Mouse (Mus musculus): ENCODE measurements around the gene Myl3.

Myl3 gene

DNA sequence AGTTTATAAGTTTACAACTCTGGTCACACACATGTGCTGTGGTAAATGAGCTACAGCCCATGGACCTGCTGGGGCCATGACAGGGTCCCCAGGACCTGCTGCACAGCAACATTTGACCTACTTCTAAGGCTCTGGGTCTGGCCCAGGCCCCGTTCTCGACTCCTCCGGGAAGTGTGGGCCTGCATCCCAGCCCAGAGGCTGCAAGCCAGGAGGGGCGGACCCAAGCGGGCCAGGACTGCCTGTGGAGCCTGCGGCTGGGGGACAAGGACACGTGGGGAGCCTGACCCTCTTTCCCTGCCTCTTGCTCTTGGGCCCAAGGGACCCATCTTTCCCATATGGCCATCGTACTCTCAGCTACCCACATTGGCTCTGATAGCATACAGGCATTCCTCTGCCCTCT lies 16.9 kb downstream of the Myl3 start:
- DNase-seq (ENCODE audit: extremely low read depth, insufficient read length, low spot score) = peak; percentile 34

DNA sequence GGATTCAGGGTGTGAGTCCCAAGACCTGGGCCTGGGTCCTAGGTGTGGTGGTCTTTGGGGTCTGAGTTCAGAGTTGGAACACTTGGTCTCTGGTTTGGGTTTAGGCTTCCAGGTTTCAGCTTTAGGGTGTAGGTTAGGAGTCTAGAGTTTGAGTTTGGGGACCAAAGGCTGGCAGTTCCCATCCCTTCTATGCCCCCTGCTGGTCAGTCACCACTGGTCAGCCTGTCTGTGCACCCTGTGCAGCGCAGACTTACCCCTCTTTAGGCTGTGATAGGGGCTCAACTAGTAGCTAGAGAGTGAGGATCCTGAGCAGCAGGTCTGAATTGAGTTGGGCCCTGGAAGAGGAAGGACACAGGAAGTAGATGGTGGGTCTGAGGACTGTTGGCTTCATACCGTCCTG lies 17.6 kb downstream of the Myl3 start:
- DNase-seq (ENCODE audit: extremely low read depth, insufficient read length, low spot score) = no peak

DNA sequence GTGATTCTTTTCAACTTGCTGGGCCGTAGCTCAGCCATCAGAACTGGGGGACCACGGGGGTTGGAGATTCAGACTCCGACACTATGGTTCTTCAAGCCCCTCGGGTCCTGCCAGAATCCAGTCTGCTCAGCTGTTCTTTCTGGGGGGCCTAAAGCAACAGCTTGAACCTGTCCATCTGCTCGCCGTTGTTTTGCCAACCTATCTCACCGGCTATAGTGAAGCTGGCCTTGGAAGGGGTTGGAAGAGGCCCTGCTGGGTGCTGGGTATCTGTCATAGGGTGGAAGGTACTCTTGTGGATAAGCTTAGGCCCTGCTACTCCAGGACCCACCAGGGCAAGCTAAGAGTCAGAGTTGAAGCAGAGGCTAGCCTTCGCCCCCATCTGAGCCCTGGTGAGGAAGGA lies 19.2 kb downstream of the Myl3 start:
- DNase-seq (ENCODE audit: extremely low read depth, insufficient read length, low spot score) = no peak

DNA sequence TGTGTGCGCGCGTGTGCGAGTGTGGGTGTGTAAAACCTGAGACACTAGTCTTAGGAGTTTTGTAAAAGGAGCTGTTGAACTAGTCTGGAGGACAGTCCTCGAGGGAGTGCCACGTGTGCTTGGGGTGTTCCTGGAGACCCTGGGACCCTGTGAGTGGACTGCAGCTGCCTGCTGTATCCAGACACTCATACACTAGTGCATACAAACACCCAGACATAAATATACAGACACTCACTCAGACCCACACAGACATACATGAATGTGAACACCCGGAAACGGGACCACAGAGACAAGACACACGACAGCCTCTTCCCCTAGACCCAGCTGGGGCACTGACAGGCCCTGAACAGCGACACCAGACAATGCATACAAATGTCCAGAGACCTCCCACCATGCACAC lies 21.1 kb downstream of the Myl3 start:
- DNase-seq (ENCODE audit: extremely low read depth, insufficient read length, low spot score) = no peak

DNA sequence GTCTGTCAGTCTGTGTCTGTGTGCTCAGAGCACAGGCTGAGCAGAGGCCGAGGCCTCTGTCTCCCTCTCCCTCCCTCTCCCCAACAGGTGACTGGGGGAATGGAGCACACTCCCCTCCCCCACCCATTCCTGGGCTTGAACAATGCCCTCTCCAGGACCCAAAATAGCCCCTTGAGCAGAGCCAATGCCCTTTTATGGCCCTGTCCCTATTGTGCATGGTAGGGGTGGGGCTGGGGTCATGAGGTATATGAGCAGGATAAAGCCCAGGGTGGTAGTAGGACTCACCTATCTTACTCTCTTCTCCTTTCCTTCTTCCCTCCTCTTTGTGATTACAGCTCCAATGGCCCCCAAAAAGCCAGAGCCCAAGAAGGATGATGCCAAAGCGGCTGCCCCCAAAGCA lies 21.7 kb downstream of the Myl3 start:
- no peak for DNase-seq (ENCODE audit: extremely low read depth, insufficient read length, low spot score)

DNA sequence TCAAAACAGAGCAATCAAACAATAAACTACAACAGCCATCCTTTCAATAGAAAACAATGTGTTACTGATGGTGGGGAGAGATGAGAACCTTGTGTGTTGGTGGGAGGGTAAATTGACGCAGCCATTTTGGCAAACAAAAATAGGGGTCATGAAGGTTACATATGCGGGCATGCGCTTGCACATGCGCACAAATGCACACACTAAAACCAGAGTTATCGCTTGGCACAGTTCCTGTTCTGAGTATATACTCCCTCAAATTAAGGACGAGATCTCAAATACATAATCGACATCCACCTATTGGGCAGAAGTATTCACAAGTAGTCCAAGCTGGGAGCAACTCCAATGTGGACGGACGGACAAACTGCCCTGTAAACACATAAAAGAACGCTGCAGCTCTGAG lies 30.7 kb downstream of the Myl3 start:
- DNase-seq (ENCODE audit: extremely low read depth, insufficient read length, low spot score) = no peak

DNA sequence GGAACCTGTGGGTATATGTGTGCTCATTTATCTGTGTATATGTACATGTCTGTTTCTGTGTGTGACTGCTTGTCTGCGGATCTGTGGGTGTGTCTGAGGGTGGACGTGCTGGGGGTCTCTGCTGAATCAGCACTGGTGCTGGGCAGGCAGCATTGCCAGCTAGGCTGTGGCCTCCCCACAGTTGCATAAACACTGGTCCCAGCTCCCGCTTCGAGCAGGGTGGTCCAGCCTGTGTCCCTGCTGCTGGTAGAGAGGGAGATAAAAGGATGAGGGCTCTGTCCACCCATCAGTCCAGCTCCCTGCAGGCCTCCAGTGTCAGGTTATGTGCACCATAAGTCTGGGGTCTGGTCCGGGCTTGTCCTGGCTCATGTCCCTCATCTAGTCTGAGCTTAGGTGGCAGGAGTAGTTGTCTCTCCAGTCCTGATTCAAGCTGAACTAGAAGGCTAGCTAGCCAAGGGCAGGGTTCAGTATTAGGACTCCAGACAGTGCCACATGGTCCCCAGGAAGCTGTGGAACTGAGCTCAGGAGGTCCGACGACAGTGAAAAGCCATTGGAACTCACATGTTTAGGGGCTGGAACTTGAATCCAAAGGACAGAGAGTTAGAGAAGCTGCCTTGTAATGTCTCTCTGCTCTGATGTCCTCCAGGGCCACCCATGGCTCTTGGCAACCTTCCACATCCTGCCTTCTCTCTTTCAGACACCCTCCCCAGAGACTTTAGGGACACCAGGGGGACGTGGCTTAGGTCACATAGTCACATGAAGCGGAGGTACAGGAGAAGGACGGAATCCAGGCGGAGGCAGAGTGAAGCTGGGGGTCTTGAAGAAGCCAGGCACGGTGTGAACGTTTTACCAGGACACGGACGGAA lies 33.0 kb downstream of the Myl3 start:
- DNase-seq (ENCODE audit: extremely low read depth, insufficient read length, low spot score) = no peak

DNA sequence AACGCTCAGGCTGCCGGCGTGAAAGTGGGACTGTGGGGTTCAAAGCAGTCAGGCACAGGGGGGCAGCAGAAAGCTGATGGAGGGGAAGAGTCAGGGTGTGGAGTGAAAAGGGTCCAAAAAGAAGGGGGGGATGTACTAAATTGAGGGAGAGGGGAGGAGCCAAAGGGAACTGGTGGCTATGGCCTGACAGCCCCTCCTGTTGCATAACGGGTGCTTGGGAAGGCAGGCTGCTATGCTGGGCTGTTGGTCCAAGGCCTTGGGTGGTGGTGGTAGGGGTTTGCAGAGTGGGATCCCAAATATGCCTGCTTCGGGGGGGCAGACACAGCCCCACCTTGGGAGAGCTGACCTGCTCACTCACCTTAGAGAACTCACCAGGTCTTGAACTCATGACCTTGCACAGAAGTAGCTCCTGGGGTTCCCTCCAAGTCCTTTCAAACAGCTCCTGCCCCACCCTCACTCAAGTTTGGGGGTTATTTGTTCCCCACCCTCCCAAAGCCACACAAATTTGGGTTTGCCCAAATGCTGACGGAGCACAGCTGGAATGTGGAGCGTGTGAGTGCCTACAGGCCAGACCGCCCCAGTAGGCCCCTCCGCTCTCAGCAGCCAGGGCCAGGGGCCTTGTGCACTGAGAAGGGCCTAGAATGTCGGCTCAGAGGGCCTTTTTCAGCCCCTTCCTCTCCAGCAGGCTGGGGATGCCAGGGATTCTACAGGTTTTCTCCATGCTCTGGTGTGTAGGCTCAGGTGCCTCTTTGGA lies 33.8 kb downstream of the Myl3 start:
- no peak for DNase-seq (ENCODE audit: extremely low read depth, insufficient read length, low spot score)

DNA sequence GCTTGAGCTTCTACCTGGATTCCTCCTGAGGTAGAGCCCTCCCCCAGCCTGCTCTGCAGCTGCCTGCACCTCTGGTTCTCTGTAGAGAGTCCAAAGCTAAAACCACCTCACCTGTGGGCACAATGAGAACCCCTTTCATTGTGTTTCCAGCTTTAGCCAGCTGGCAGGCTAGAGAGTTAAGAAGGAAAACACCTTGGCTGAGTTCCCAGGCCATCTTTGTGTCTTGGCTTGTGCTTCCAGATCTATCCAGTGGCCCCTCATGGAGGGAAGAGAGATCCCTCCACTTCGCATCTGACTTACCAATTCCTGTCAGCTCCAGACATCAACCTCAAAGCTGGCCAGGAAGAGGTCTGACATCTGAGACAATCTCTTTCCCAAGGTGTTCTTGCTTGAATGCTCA lies 36.4 kb downstream of the Myl3 start:
- DNase-seq (ENCODE audit: extremely low read depth, insufficient read length, low spot score) = no peak

DNA sequence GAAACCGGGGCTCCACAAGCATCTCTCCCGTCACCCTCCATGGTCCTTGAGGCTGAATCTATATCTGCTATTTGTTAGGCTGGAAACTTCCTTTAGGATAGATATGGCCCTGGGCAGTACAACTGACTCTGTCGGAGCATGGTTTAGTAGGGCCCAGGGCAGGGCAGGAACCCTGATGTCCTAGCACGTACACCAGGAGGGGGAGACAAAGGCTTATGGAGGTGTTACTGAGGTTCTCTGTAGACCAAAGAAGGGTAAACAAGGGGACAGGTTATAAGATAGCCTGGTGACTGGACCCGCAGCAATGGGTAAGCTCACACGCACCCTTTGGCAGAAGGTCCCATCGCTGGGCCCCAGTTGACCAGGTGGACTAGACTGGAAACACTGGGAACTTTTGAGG lies 36.9 kb downstream of the Myl3 start:
- no peak for DNase-seq (ENCODE audit: extremely low read depth, insufficient read length, low spot score)

DNA sequence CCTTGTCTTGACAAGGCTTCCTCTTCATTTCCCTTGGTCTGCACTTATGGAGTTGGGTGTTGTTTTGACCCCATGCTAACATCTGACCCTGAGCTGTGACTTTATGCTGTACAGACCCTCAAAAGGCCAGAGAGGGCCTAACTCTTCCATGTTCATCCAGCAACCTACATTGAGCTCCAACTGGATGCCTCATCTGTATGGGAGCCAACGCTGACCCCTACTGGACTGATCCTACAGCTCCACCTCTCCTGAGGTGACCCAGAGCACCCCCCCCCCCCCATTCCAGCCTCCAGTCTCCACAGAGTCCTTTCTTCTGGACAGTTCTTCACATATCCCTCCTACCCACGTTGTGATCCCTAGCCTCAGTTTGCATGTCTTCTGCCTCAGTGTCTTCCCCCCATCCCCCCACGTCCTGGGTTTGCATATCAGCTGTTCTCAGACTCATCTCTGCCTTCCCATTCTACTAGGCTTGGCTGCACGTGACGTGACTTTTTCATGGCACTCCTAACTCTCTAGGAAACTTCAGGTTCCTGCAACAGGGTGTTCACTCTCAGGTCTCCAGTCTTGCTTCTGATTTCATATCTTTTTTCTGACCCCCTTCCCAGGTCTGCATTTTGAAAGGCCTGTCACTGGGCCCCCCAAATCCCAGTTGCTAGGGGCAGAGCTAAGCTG lies 37.7 kb downstream of the Myl3 start:
- DNase-seq (ENCODE audit: extremely low read depth, insufficient read length, low spot score) = no peak

DNA sequence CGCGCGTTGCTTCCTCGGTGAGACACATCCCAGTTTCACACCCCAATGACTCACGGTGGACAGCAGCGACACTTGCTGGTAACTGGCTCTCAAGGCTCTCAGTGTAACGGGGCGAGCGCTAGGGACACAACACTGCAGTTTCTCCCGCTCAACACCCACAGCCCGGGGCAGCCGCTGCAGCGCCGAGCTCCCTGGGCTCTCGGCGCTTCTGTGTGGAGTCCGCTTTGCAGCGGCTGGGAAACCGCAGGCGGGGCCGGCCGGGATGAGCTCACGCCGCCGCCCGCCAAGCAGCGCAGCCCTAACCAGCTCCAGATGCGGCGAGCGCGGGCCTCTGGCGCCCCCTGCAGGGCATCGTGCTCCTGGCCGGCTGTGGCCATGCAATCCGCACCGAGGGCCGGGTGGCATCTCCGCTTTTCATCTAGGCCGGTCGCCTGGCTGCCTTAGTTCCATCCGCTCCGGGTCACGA lies 39.6 kb downstream of the Myl3 start:
- DNase-seq (ENCODE audit: extremely low read depth, insufficient read length, low spot score) = peak; percentile 94

DNA sequence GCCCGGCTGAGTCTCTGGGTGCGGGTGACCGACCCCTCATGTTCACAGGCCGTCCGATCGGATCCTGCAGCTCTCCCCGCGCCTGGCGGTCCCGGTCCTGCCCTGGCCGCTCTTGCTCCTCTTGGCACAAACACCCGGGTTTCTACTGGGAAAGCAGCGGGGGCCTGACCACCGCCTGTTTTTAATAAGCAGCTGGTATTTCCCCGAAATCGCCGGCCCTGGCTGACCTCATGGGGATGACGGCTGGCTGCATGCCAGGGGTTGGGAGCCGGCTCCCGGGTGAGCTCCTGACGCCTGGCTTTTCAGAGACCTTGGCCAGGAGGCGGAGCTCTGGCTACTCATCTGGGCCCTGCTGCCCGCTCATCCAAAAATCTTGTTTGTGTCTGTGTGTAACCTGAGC lies 40.1 kb downstream of the Myl3 start:
- DNase-seq (ENCODE audit: extremely low read depth, insufficient read length, low spot score) = peak; percentile 89

DNA sequence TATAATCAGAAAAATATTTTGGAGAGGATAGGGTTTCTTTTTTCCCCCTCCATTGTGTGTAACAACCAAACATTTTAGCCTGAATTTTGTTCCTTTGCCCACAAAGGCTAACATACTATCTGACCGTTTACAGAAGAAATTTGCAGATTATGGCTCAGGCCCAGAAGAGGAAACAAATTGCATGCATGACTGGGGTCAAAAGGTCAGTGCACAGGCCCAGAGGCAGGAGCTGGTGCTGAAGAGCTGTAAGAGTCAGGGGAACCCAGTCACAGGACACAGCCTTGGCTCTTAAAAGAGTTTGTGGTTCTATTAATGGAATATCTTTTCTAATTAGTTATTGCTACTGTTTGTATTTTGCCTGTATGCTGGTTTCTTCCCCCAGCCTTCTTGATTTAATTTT lies 42.0 kb downstream of the Myl3 start:
- no peak for DNase-seq (ENCODE audit: extremely low read depth, insufficient read length, low spot score)

DNA sequence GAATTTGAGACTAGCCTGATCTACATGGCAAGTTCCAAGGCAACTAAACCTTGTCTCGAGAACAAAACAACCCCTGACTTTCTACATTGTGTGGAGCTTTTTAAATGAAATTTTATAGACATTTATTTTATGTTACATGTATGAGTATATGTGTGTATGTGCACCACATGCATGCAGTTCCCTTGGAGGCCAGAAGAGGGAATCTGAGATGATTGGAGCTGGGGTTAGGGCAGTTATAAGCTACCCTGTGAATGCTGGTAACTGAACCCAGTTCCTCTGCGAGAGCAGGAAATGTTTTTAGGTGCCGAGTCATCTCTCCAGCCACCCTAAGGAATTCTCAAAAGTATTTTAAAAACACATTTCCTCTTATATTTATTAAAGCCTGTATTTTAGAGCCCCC lies 46.5 kb downstream of the Myl3 start:
- no peak for DNase-seq (ENCODE audit: extremely low read depth, insufficient read length, low spot score)

DNA sequence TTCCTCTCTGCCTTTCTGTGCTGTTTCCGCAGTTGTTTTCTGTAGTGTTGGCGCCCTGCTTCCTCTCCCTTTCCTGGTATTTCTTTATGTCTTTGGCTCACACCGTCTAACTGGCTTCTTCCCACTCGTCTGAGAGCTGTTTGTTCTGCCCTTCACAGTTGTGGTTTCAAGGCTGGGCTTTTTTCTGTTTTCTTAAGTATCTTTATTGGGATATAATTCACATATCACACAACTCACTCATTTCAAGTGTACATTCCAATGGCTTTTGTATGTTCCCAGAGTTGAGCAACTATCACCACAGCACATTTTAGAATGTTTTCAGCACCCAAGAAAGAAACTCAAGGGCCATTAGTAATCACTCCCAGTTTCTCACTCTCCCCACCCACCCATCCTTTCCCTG lies 48.8 kb downstream of the Myl3 start:
- peak; percentile 22 for DNase-seq (ENCODE audit: extremely low read depth, insufficient read length, low spot score)

DNA sequence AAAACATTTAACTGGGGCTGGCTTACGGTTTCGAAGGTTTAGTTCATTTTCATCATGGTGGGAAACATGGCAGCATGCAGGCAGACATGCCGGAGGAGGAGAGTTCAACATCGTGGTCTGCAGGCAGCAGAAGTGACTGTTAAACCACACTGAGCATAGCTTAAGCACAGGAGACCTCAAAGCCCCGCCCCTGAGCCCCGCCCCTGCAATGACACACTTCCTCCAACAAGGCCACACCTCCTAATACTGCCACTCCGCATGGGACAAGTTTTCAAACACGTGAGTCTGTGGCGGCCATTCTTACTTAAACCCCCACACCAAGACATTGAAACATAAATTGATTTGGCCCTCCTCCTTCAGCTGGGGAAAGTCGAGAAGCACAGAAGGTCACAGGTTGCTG lies 55.4 kb downstream of the Myl3 start:
- peak; percentile 75 for DNase-seq (ENCODE audit: extremely low read depth, insufficient read length, low spot score)

DNA sequence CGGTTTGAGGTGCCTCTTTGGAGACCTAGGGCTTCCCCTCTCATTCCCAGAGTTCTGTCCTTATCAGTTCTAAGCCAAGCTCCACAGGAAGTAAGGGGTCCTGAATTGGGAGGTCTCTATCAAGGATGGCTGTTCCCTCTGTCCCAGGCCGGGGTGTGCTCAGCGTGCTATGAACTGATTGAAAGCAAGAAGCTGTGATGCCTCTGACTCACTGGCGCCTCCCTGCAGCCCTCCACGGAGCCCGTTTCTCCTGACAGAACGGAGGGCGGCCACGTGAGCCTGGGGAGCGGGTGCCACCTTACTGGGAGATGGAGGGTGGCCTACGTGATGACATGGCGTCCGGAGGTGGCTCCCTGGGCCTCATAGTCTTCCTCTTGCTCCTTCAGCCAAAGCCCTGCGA lies 56.2 kb downstream of the Myl3 start, which contains the start of gene Prss42:
TSS of gene Prss42 (plus strand) at position 301 of the 400 bp plus-strand sequence.
- DNase-seq (ENCODE audit: extremely low read depth, insufficient read length, low spot score) = no peak

DNA sequence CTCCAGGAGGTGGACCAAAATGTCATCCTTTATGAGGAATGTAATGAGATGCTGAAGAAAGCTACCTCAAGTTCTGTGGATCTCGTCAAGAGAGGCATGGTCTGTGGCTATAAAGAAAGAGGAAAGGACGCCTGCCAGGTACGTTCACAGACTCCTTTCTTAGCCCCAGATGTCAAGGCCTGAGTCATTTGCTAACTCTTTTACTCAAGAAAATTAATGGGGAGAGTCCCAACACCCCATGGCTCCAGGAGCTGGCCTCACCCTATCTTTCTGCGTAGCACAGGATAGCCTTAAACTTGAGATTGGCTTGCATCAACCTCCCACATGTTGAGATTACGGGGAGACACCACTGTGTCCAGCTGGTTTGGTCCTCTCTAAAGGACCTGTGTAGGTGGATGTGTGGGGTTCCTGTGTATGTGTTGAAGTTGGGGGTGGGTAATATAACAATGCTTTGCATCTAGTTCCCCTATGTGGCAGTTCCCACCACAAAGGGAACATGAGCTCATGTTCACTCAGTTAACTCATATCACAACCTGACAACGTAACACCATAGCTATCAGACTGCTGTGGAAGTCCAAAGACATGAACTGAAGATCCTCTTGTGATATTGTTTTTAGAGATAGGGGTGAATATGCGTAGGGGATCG lies 59.3 kb downstream of the Myl3 start:
- no peak for DNase-seq (ENCODE audit: extremely low read depth, insufficient read length, low spot score)

DNA sequence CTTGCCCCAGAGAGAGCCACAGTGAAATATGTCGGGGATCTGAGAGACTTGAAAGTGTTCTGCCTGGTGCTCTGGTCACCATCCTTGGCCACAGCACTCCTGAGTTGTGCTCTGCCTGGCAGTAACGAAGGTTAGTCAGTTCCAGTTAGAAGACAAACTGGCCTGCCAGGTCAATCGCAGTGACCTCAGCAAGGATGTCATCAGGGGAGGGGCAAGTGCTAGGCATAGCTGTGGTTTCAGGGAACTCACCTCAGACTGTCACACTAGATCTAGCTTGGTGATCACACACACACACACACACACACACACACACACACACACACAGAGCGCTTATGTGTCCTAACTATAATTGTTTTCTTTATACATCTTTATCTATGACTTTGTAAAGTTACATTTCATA lies 61.6 kb downstream of the Myl3 start:
- DNase-seq (ENCODE audit: extremely low read depth, insufficient read length, low spot score) = no peak

DNA sequence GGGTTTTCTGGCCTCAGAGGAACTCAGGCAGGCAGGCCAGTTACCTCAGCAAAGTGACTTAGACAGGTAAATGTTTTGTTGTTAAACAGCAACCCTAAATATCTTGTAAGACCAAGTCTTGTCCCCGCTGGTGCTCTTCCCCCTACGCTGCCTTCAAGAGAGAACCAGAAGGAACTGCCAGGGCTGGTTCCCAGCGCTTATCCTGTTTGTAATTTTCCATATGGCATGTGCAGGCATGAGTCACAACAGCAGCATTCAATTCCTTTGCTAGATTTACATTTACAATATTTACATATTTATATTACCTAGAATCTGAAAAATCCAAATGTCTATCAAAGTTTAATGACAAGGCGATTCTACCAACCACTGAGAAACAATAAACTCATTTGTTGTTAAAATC lies 68.4 kb downstream of the Myl3 start:
- no peak for DNase-seq (ENCODE audit: extremely low read depth, insufficient read length, low spot score)

Data from 3134 (cell line).